Mouse (Mus musculus) E14TG2a.4 (cell line): ENCODE data around the gene Actg2.

Source experiments
- CTCF ChIP-seq: conservative IDR thresholded peaks from 2 replicates; pipeline ENCODE4 v1.5.1; 2014; ENCODE audit warnings: low read length
- NANOG ChIP-seq: IDR thresholded peaks from 2 replicates; pipeline ENCODE4 v1.6.1; 2014; ENCODE audit warnings: borderline replicate concordance, low read length, mixed read lengths
- POU5F1 ChIP-seq: IDR thresholded peaks from 2 replicates; pipeline ENCODE4 v1.6.1; 2014; ENCODE audit warnings: low read length, borderline replicate concordance

DNA sequence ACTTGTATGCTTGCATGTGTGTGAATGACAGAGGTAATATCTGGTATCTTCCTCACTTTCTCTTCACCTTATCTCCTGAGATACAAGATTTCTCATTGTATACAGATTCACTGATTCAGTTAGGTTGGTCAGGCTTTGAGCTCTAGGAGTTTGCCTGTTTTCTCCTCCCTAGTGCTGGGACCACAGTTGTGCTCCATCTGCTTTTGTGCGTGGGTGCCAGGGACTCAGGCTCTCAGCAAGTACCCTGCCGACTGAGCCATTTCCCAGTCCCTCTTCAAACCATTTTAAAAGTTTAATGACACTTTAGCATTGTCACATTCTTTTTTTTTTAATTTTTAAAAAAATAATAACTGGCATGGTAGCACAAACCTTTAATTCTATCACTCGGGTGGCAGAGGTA lies 20.9 kb downstream of the Actg2 start:
- TF ChIP-seq CTCF: no peak
- no peak for TF ChIP-seq NANOG
- TF ChIP-seq POU5F1: no peak
